Mouse (Mus musculus) limb, embryonic 15.5 days (tissue): Measurements from ENCODE around the gene Gm853. TPM values are rescaled to one million over a fixed set of nuclear protein-coding genes. Genes with fewer than 3 reads are reported as not detected.

Experiments used
- ATAC-seq: fragments of 200-750 bp; cut with Nextera tagmentation; 2 replicates; pipeline ENCODE4 v1.8.0; 2017; ENCODE audit warnings: low read depth, moderate TSS enrichment; ENCODE audit not compliant: insufficient number of reproducible peaks, low FRiP score, low TSS enrichment
- H3K27ac ChIP-seq: fragments of 300-500 bp; sonication (generic); 2 replicates; pipeline ENCODE4 v1.5.1; 2015; ENCODE audit warnings: moderate library complexity, mild to moderate bottlenecking, inconsistent platforms
- H3K27me3 ChIP-seq: fragments of 300-500 bp; sonication (generic); 2 replicates; pipeline ENCODE4 v1.6.1; 2015; ENCODE audit warnings: inconsistent platforms
- H3K36me3 ChIP-seq: fragments of 300-500 bp; sonication (generic); 2 replicates; pipeline ENCODE4 v1.6.1; 2015; ENCODE audit warnings: inconsistent platforms
- H3K4me1 ChIP-seq: fragments of 300-500 bp; sonication (generic); 2 replicates; pipeline ENCODE4 v1.6.1; 2015; ENCODE audit warnings: inconsistent platforms
- H3K4me2 ChIP-seq: fragments of 300-500 bp; sonication (generic); 2 replicates; pipeline ENCODE4 v1.6.1; 2015; ENCODE audit warnings: mild to moderate bottlenecking, inconsistent platforms
- H3K4me3 ChIP-seq: fragments of 300-500 bp; sonication (generic); 2 replicates; pipeline ENCODE4 v1.5.1; 2015; ENCODE audit warnings: mild to moderate bottlenecking, inconsistent platforms
- H3K9ac ChIP-seq: fragments of 300-500 bp; sonication (generic); 2 replicates; pipeline ENCODE4 v1.6.1; 2015; ENCODE audit warnings: inconsistent platforms
- H3K9me3 ChIP-seq: fragments of 300-500 bp; sonication (generic); 2 replicates; pipeline ENCODE4 v1.6.1; 2016; ENCODE audit warnings: inconsistent platforms
- WGBS: fragments of 180-500 bp; shearing (Covaris S2); methylation state at CpG from one replicate; pipeline ENCODE4 v1.1.7; 2015; 5-methylcytosine and 5-hydroxymethylcytosine counted together
- polyA plus RNA-seq: library from polyadenylated mRNA; unstranded; fragments of >200 nt; fragmentation: Nextera tagmentation; extraction: Ambion mirVana; gene quantifications from 2 replicates; pipeline ENCODE4 v1.2.1, GENCODE M21; 2015

Gene Gm853
- polyA plus RNA-seq, result not detected in 2 replicates

GRCm38 (mm10) chr4:130222179-130222578 is at the start of gene Gm853:
Gm853 (minus strand) TSS chr4:130222401.
- no peak within 1 kb of the TSS for H3K4me2 ChIP-seq
- H3K4me3 ChIP-seq, result no peak within 1 kb of the TSS
- no peaks in the 10 kb centered on the region for H3K36me3 ChIP-seq
- H3K9ac ChIP-seq, result no peak within 1 kb of the TSS
- WGBS, result 60% methylated on average over 4 of the region's 4 CpGs
- H3K27me3 ChIP-seq, result no peaks in the 10 kb centered on the region
- no peaks in the 10 kb centered on the region for H3K4me1 ChIP-seq
- no peak within 1 kb of the TSS for H3K27ac ChIP-seq
- H3K9me3 ChIP-seq, result no peaks in the 10 kb centered on the region
- ATAC-seq, result no peak

DNA sequence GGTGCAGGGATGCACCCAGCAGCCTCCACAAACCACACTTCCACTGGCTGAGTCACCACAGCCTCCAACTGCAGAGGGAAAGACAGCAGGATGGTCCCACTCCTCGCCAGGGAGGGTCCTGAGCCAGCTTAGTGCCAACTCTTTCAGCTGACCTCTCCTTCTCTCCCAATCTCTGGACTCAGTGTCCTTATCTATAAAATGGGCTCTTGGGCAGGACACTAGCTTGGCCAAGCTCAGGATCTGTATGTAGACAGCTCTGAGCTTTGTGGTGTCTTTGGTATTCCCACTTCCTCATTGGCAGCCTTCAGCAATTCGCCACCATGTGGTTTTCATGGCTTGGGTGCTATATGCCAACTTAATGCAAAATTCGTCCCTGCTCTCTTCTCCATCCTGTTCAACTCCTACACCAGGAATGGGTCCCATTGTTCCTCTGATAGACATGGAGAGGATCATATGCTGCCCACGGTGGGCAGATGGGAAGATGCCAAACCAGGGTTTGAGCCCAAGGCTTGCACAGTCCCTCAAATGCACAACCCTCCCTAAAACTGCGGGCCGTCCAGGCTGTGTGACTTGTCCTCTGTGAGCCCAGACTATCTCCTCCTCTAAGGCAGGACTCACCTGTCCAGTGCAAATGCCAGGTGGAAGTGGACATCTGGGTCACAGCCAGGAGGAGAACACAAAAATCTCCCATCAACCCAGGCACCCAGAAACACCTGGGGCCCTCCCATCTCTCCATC is 48.6 kb upstream of the Gm853 start:
- Histone ChIP-seq H3K4me1 (peaks cover 35% of the 10 kb centered on the region), H3K4me2 (no peak overlapping the region), H3K9me3 (no peaks in the 10 kb centered on the region), H3K27ac (no peak overlapping the region), H3K36me3 (no peaks in the 10 kb centered on the region; the same call in none of the 2 replicates), H3K27me3 (no peaks in the 10 kb centered on the region), H3K4me3 (no peak overlapping the region), H3K9ac (no peak overlapping the region)
- ATAC-seq, result no peak
- 80% methylated on average over 6 of the region's 6 CpGs for WGBS

GRCm38 (mm10) chr4:130270089-130270488 is 47.9 kb upstream of the Gm853 start:
- 91% methylated on average over 8 of the region's 8 CpGs for WGBS
- H3K27ac ChIP-seq, result no peak overlapping the region

DNA sequence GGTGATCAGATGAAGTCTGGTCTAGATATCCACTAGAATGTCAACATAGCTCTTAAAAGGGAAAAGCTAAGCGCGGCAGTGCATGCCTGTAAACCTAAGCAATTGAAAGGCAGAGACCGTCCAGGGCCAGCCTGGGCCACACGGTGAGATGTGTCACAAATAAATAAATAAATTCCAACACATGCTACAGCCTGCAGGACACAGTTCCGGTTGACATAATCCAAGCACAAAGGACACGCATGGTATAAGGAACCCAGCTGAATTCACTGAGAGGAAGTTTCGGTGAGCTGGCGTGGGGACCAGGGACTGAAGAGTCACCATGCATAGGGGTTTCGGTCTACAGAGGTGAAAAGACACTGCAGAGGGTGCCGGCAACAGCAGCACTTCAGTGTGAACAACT is 46.5 kb upstream of the Gm853 start:
- H3K27me3 ChIP-seq, result no peaks in the 10 kb centered on the region
- no peak overlapping the region for H3K9ac ChIP-seq
- H3K4me1 ChIP-seq, result peaks cover 36% of the 10 kb centered on the region
- H3K36me3 ChIP-seq, result peaks cover 2% of the 10 kb centered on the region
- WGBS, result 87% methylated on average over 10 of the region's 10 CpGs
- no peaks in the 10 kb centered on the region for H3K9me3 ChIP-seq
- no peak for ATAC-seq
- no peak overlapping the region for H3K27ac ChIP-seq
- H3K4me2 ChIP-seq, result no peak overlapping the region
- H3K4me3 ChIP-seq, result no peak overlapping the region

More at GRCm38 (mm10) chr4:130270089-130270488, 47.9 kb upstream of the Gm853 start:
- H3K9me3 ChIP-seq, result no peaks in the 10 kb centered on the region
- no peaks in the 10 kb centered on the region; the same call in none of the 2 replicates for H3K36me3 ChIP-seq
- H3K4me3 ChIP-seq, result no peak overlapping the region
- H3K4me2 ChIP-seq, result no peak overlapping the region
- ATAC-seq, result no peak
- peaks cover 29% of the 10 kb centered on the region for H3K4me1 ChIP-seq
- H3K9ac ChIP-seq, result no peak overlapping the region
- H3K27me3 ChIP-seq, result no peaks in the 10 kb centered on the region

GRCm38 (mm10) chr4:130267069-130267468 is 44.9 kb upstream of the Gm853 start:
- Histone ChIP-seq H3K4me1 (peaks cover 28% of the 10 kb centered on the region), H3K9me3 (no peaks in the 10 kb centered on the region), H3K36me3 (peaks cover 18% of the 10 kb centered on the region), H3K27ac (peak overlapping the region; percentile 39; the same call in 1 of the 2 replicates), H3K27me3 (no peaks in the 10 kb centered on the region), H3K9ac (no peak overlapping the region), H3K4me3 (no peak overlapping the region), H3K4me2 (0 out of 2 replicates have a peak overlapping the region, but pooled peaks have one; percentile 5)
- no peak for ATAC-seq
- WGBS, result 67% methylated on average over 7 of the region's 7 CpGs

GRCm38 (mm10) chr4:130266601-130267000 is 44.4 kb upstream of the Gm853 start:
- Histone ChIP-seq H3K9me3 (no peaks in the 10 kb centered on the region), H3K36me3 (peaks cover 23% of the 10 kb centered on the region), H3K27me3 (no peaks in the 10 kb centered on the region), H3K4me2 (0 out of 2 replicates have a peak overlapping the region, but pooled peaks have one; percentile 5), H3K9ac (no peak overlapping the region), H3K4me3 (no peak overlapping the region), H3K4me1 (peaks cover 26% of the 10 kb centered on the region), H3K27ac (peak overlapping the region; percentile 14; the same call in 1 of the 2 replicates)
- no peak; the same call in 1 of the 2 replicates for ATAC-seq
- WGBS, result 54% methylated on average over 9 of the region's 9 CpGs

DNA sequence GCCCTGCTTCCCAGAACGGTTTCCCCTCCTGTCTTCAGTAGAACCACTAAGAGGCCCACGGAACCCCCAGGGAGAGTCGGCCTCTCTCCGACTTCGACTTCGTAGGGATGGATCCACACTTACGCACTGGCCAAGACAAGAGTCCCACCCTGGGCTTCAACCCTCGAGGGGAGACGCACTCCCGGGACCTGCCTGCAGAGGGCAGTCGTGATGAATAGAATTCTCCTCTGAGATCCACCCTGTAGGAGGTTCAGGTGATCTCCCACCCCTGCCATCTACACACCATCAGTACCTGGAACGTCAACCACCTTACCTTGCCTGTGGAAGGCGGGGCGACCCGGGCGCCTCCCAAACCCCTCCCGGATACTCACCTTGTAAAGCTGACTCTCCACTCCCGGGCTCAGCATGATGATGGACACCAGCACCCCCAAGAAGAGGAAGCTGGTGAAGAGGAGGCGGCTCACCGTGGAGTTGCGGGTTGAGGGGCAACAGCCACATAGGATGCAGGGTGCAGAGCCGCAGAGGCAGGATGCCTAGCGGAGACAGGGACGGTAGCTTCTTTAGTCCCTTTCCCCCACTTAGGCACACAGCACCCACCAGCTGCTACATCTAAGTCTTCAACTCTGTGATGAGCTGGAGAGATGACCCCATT is 42.6 kb upstream of the Gm853 start:
- WGBS, result 28% methylated on average over 24 of the region's 24 CpGs
- H3K4me3 ChIP-seq, result no peak overlapping the region
- peaks cover 35% of the 10 kb centered on the region for H3K36me3 ChIP-seq
- H3K4me2 ChIP-seq, result no peak overlapping the region
- H3K4me1 ChIP-seq, result peaks cover 25% of the 10 kb centered on the region
- ATAC-seq, result no peak
- no peak overlapping the region for H3K27ac ChIP-seq
- H3K9ac ChIP-seq, result no peak overlapping the region
- H3K27me3 ChIP-seq, result no peaks in the 10 kb centered on the region
- H3K9me3 ChIP-seq, result no peaks in the 10 kb centered on the region

DNA sequence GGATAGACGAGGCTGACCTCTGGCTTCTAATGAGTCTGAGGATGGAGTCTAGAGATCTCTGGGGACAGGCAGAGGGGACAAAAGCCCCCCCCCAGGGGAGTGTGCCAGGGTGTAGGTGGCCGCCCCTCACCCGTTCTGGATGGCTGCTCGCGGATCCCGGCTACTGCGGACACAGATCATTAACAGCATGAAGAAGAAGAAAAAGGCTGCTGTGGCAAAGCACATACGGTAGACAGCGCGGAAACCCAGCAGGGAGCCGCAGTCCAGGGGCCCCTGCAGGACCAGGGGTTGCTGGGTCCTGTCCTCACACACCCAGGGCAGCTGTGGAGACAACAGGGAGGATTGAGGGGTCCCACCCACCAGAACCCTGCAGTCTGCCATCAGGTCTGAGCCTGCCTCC is 41.9 kb upstream of the Gm853 start:
- H3K4me3 ChIP-seq, result no peak overlapping the region
- peaks cover 25% of the 10 kb centered on the region for H3K4me1 ChIP-seq
- H3K36me3 ChIP-seq, result peaks cover 42% of the 10 kb centered on the region
- WGBS, result 47% methylated on average over 11 of the region's 11 CpGs
- H3K9ac ChIP-seq, result no peak overlapping the region
- no peaks in the 10 kb centered on the region for H3K9me3 ChIP-seq
- H3K4me2 ChIP-seq, result no peak overlapping the region
- no peaks in the 10 kb centered on the region for H3K27me3 ChIP-seq
- ATAC-seq, result no peak
- no peak overlapping the region for H3K27ac ChIP-seq

- Histone ChIP-seq H3K9ac (no peak overlapping the region), H3K36me3 (peaks cover 70% of the 10 kb centered on the region), H3K4me2 (no peak overlapping the region), H3K4me1 (peaks cover 10% of the 10 kb centered on the region; the same call in 1 of the 2 replicates), H3K9me3 (no peaks in the 10 kb centered on the region), H3K27me3 (no peaks in the 10 kb centered on the region), H3K27ac (no peak overlapping the region), H3K4me3 (no peak overlapping the region)
- ATAC-seq, result no peak
- 28% methylated on average over 5 of the region's 5 CpGs for WGBS
Measured at GRCm38 (mm10) chr4:130260406-130260805, 38.2 kb upstream of the Gm853 start.

GRCm38 (mm10) chr4:130252441-130253157 is 30.4 kb upstream of the Gm853 start:
- 62% methylated on average over 8 of the region's 8 CpGs for WGBS
- ATAC-seq, result no peak

GRCm38 (mm10) chr4:130251763-130252162 is 29.6 kb upstream of the Gm853 start:
- no peak overlapping the region for H3K9ac ChIP-seq
- no peak overlapping the region for H3K27ac ChIP-seq
- H3K4me3 ChIP-seq, result no peak overlapping the region
- no peaks in the 10 kb centered on the region for H3K9me3 ChIP-seq
- WGBS, result 45% methylated on average over 3 of the region's 3 CpGs
- no peak overlapping the region for H3K4me2 ChIP-seq
- no peak for ATAC-seq
- no peaks in the 10 kb centered on the region for H3K27me3 ChIP-seq
- H3K4me1 ChIP-seq, result peaks cover 2% of the 10 kb centered on the region; the same call in 1 of the 2 replicates
- peaks cover 52% of the 10 kb centered on the region for H3K36me3 ChIP-seq

More at GRCm38 (mm10) chr4:130252441-130253157, 30.4 kb upstream of the Gm853 start:
- H3K9me3 ChIP-seq, result no peaks in the 10 kb centered on the region
- H3K4me1 ChIP-seq, result peaks cover 2% of the 10 kb centered on the region; the same call in 1 of the 2 replicates
- H3K9ac ChIP-seq, result no peak overlapping the region
- no peaks in the 10 kb centered on the region for H3K27me3 ChIP-seq
- peaks cover 57% of the 10 kb centered on the region for H3K36me3 ChIP-seq
- no peak overlapping the region for H3K4me2 ChIP-seq
- no peak overlapping the region for H3K27ac ChIP-seq
- no peak overlapping the region for H3K4me3 ChIP-seq
